Mouse (Mus musculus) left cerebral cortex, adult 9 months (tissue): ENCODE measurements around the gene Olfr787.

Source experiments
- DNase-seq, 2 experiments: peaks; one replicate each; pipeline ENCODE4 v3.0.0; 2022; ENCODE audit warnings: low spot score in 2 of 2

Olfr787 gene

DNA sequence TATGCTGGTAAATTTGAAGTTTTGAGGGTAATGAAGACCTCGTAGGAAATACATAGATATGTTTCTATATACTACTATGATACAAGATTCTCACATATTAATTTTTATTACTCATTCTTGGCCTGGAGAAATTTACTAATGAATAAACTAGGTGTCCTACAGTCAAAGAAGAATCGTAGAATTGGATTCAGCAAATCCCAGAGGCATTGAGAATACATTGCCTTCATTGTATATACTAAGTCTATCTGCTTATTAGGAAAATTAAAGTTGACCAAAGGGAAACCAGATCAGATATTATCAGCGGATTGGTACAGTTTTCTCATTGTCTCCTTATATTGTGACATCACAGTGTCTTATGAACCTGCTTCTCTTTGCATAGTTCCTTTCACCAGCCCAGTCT is at the start of gene Olfr787:
Gene Olfr787, plus strand, starts transcription at position 301 of the 400 bp plus-strand sequence.
- DNase-seq = no peak

DNA sequence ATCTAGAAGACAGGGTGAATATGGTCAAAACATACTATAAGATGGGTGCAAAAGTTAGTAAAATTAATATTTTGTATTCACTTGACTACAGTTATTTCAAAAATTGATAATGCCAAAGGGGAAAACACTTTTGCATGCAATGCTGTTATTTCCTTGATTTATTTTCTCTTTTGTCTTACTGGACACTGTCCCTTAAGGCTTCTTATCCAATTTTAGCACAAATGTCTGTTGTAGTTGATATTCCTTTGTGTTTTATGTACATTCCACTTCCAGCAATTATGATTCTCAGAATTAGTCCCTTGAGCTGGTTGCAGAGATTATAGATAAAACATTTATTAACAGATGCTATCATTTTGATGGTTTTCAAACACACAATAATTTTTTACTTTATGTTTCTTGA is 34.7 kb upstream of the Olfr787 start, which contains the start of gene Olfr786:
Gene Olfr786, plus strand, starts transcription at position 301 of the 400 bp plus-strand sequence.
- DNase-seq = no peak

DNA sequence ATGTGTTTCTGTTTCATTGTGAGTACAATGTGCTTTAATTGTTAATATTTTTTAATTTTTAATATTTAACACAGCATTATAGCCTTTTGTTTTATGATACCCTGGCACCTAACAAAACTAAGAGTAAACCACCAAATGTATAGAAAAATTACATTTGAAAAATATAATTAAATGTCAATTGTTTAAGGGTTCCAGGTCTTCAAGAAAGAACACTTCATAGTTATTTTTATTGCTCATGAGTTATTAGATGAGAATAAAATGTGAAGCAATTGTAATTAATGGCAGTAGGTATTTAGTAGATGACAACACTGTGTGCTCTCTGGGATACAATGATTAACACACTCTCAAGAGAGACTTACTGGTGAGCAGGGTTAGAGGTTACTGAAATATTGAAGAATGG is 9.0 kb downstream of the Olfr787 start, which contains the start of gene Olfr788:
Gene Olfr788, plus strand, starts transcription at position 301 of the 400 bp plus-strand sequence.
- DNase-seq = no peak

DNA sequence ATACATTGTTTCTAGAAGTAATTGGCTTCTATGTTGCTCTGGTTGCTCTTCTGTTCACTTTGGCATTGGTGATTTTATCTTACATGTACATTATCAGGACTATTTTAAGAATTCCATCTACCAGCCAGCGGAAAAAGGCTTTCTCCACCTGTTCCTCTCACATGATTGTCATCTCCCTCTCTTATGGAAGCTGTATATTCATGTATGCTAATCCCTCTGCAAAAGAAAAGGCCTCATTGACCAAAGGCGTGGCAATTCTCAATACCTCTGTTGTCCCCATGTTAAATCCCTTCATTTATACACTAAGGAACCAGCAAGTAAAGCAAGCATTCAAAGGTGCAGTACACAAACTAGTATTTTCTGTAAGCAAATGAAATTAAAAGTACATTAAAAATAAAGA is 11.6 kb downstream of the Olfr787 start:
- DNase-seq = no peak

DNA sequence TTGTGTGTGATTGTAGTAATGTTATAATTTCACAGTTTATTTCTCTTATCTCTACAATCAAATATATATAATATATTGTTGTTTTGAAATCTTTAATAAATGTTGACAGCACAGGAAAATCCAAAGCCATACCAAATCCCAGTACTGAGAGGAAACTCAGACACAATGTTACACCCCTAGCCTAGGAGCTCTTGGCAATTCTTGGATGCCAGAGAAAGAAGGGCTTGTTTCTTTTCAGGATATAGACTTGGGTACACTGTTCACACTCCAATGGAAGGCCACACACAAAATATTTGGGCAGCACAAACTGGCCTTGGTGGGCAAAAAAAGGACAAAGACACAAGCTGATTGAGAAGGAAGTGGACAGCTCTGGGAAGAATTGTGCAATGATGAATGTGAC is 12.1 kb downstream of the Olfr787 start:
- no peak for DNase-seq

DNA sequence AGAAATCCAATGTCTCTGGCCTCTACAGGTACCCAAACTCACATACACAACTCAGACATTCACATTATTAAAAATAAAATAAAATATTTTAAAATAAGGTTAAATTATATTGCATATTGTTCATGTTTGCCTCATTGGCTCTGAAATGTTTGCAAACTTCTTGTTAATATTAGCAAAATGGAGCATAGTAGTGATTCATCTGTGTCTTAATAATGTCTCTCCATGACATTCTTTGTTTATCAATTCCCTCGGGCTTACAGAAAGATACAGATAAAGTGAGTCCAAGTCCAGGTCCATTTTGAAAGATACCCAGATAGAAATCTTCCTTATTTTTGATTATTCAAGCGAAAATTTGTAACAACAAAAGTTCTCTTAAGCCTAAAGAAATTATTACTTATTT is 22.8 kb downstream of the Olfr787 start, which contains the start of gene Olfr789:
Gene Olfr789, plus strand, starts transcription at position 301 of the 400 bp plus-strand sequence.
- no peak for DNase-seq

DNA sequence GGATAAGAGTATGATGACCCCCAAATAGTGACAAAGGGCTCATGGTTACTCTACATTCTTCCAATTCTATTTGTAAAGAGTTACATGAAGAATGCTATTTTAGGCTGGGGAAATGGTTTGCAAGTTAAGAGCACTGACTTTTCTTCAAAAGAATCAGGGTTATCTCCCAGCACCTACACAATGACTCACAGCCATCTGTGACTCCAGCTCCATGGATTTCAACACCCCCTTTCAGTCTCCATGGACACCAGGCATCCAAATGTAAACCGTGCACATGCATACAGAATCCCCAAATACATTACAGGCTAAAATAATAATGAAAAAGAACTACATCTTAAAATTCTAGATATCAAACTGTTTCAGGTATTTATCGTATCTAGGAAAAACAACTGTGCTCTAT is 28.4 kb downstream of the Olfr787 start:
- DNase-seq = peak; percentile 10 to 40

DNA sequence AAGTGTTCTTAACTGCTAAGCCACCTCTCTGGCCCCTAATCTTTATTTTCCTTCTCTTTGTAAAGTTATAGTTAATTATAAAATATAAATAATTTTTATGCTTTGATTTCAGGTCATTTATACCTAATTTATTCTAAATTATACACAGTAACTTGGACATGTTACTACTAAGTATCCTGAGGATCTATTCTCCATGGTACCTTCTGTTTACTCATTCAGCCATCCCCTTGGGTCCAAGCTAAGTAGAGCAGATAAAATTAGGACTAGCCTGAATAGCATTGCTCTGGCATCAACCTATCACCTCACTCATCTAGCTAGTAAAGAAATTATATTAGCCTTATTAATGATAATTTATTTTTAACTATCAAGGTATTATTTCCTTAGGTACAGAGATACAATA is 36.5 kb downstream of the Olfr787 start, which contains the start of gene Olfr790:
Gene Olfr790, plus strand, starts transcription at position 301 of the 400 bp plus-strand sequence.
- no peak for DNase-seq
